Mouse (Mus musculus): ENCODE data around the gene Fbxo21. TPM values are rescaled to one million over a fixed set of nuclear protein-coding genes. Genes with fewer than 3 reads are reported as not detected.

Gene Fbxo21
- polyA plus RNA-seq, 1 experiment from 2014 or later = 80.2 TPM

DNA sequence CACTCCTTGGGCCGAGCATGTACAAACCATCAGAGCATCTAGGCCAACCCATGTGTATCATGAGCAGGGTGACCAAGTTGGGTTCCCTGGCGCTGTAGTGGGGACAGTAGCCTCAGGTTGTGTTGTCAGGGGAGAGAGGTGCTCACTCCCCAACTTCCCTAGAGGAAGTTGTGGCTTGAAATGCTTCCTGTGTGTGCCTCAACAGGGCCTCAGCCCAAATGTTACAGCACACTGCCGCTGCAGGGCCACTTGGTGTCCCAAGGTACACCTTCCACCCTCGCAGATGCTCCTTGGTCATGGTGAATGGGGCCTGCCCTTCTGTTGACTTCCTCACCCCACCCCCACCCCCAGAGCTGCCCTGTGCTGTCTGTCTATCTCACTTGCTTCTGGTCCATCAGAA lies 71.9 kb downstream of the Fbxo21 start:
- H3K9me3 ChIP-seq (ENCODE audit: control insufficient read depth, low read length) = no peaks in the 10 kb centered on the region
- H3K27me3 ChIP-seq (ENCODE audit: control insufficient read depth, insufficient read depth, low read length) = no peaks in the 10 kb centered on the region
- no peaks in the 10 kb centered on the region for H3K36me3 ChIP-seq (ENCODE audit: control insufficient read depth, insufficient read depth, low read length)
- H3K4me1 ChIP-seq (replicated peaks; ENCODE audit: control insufficient read depth, insufficient read depth, low read length) = no peaks in the 10 kb centered on the region
- H3K9ac ChIP-seq (ENCODE audit: low read depth, low read length) = no peak overlapping the region
- no peak overlapping the region for H3K4me2 ChIP-seq (replicated peaks; ENCODE audit: low read depth, low read length)
- H3K27ac ChIP-seq (ENCODE audit: low read depth, low read length) = no peak overlapping the region
- no peak overlapping the region for H3K4me3 ChIP-seq (ENCODE audit: low read depth, low read length)
- DNase-seq (ENCODE audit: low spot score) (no peak), ATAC-seq (ENCODE audit: low FRiP score) (no peak)
- whole genome bisulfite sequencing = 85% methylated on average over 4 of the region's 4 CpGs

DNA sequence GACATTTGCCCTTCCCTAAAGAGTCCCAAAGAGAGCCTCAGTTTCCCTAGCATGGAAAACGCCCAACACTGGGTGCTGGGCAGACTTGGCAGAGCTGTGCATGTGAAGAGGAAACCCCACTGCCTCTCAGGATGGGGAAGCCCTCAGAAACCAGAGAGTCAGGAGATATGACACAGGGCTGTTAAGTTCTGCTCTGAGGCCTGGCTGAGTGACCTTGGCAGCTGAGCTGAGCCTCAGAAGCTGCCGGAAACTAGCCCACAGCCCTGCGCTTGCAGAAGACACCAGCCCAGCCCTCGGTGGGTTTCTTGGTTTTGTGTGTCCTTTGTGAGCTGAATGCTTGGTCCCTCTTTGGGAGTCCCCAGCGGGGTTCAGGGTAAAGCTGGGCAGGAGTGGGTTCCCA lies 72.4 kb downstream of the Fbxo21 start:
- H3K4me2 ChIP-seq (replicated peaks; ENCODE audit: low read depth, low read length) = no peak overlapping the region
- no peak overlapping the region for H3K27ac ChIP-seq (ENCODE audit: low read depth, low read length)
- no peak overlapping the region for H3K9ac ChIP-seq (ENCODE audit: low read depth, low read length)
- H3K9me3 ChIP-seq (ENCODE audit: control insufficient read depth, low read length) = no peaks in the 10 kb centered on the region
- ATAC-seq (ENCODE audit: low FRiP score) (no peak), DNase-seq (ENCODE audit: low spot score) (no peak)
- WGBS = 83% methylated on average over 5 of the region's 5 CpGs
- no peaks in the 10 kb centered on the region for H3K27me3 ChIP-seq (ENCODE audit: control insufficient read depth, insufficient read depth, low read length)
- no peak overlapping the region for H3K4me3 ChIP-seq (ENCODE audit: low read depth, low read length)
- no peaks in the 10 kb centered on the region for H3K4me1 ChIP-seq (replicated peaks; ENCODE audit: control insufficient read depth, insufficient read depth, low read length)
- H3K36me3 ChIP-seq (ENCODE audit: control insufficient read depth, insufficient read depth, low read length) = no peaks in the 10 kb centered on the region

DNA sequence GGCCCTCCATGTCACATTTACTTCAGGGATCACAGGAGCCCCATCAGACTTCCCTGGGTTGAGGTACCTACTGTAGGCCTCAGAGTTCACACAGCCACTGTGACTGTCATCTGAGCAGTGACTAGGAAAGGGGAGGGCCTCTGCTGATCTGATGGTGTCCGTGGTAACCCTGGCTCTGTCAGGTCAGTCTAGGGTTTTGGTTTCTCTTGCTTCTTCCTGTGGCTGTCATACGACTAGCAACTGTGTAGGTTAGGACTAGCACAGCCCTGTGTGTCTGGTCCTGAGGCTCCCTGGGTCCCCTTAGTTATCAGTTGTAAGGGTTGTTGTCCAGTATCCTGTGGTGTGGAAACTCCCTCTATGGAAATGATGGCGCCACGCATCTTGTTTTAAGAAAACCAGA lies 74.2 kb downstream of the Fbxo21 start:
- Histone ChIP-seq H3K36me3 (ENCODE audit: control insufficient read depth, insufficient read depth, low read length) (no peaks in the 10 kb centered on the region), H3K27ac (ENCODE audit: low read depth, low read length) (no peak overlapping the region), H3K27me3 (ENCODE audit: control insufficient read depth, insufficient read depth, low read length) (no peaks in the 10 kb centered on the region), H3K9me3 (ENCODE audit: control insufficient read depth, low read length) (no peaks in the 10 kb centered on the region), H3K4me1 (replicated peaks; ENCODE audit: control insufficient read depth, insufficient read depth, low read length) (no peaks in the 10 kb centered on the region), H3K4me2 (replicated peaks; ENCODE audit: low read depth, low read length) (no peak overlapping the region), H3K4me3 (ENCODE audit: low read depth, low read length) (no peak overlapping the region), H3K9ac (ENCODE audit: low read depth, low read length) (no peak overlapping the region)
- no peak for DNase-seq (ENCODE audit: low spot score)
- no peak for ATAC-seq (ENCODE audit: low FRiP score)
- WGBS = 79% methylated on average over 4 of the region's 4 CpGs

DNA sequence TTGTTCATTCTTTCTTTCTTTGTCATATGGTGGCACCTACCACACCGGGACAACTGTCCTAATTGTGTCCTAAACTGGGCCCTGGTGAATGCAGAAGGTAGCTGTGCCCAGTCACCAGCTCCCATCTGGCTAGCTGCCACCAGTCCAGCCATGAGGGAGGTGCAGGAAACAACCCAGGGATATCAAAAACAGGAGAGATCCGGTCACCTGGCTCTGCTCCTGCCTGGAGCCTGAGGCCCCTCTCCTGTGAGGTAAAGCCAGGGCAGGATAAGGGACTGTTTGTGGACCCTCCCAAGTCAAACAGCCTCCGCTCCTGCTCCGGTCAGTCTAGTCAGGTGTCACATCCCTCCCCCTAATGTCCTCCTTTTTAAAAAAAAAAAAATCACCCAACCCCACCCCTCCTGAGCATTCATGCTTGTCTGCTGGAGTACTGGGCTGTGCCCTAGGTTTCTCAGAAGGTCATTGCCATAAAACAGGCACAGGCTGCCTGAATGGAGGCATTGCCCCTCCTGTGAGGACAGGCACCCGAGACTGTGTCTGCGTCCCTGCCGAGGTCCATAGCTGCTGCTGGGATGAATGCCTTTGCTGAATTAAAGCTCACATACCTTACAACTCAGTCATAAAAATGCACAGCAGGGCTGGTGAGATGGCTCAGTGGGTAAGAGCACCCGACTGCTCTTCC lies 75.6 kb downstream of the Fbxo21 start:
- H3K27ac ChIP-seq (ENCODE audit: low read depth, low read length) = no peak overlapping the region
- DNase-seq (ENCODE audit: low spot score) (no peak), ATAC-seq (ENCODE audit: low FRiP score) (no peak)
- no peak overlapping the region for H3K4me3 ChIP-seq (ENCODE audit: low read depth, low read length)
- H3K9ac ChIP-seq (ENCODE audit: low read depth, low read length) = no peak overlapping the region
- H3K36me3 ChIP-seq (ENCODE audit: control insufficient read depth, insufficient read depth, low read length) = no peaks in the 10 kb centered on the region
- no peaks in the 10 kb centered on the region for H3K27me3 ChIP-seq (ENCODE audit: control insufficient read depth, insufficient read depth, low read length)
- 79% methylated on average over 8 of the region's 8 CpGs for WGBS
- H3K4me1 ChIP-seq (replicated peaks; ENCODE audit: control insufficient read depth, insufficient read depth, low read length) = no peaks in the 10 kb centered on the region
- H3K9me3 ChIP-seq (ENCODE audit: control insufficient read depth, low read length) = no peaks in the 10 kb centered on the region
- H3K4me2 ChIP-seq (replicated peaks; ENCODE audit: low read depth, low read length) = no peak overlapping the region

DNA sequence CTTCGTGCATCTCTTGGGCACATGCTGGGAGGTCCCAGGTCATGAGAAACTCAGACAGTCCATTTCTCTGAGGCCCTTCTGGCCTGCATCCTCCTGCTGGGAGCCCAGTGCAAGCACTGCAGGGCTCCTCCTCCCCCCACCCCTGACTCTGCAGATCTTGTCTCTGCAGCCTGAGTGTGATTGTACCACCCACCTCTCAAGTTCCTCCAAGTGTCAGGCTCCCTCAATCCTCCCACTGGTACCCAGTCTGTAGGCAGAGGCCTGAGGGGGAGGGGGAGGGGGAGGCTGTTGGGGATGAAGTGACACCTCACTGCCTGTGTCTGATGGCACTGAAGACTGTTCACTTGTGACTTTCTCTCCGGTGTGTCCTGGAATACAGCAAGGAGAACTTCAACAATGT lies 76.7 kb downstream of the Fbxo21 start:
- H3K9me3 ChIP-seq (ENCODE audit: control insufficient read depth, low read length) = no peaks in the 10 kb centered on the region
- H3K4me2 ChIP-seq (replicated peaks; ENCODE audit: low read depth, low read length) = no peak overlapping the region
- no peaks in the 10 kb centered on the region for H3K4me1 ChIP-seq (replicated peaks; ENCODE audit: control insufficient read depth, insufficient read depth, low read length)
- no peak overlapping the region for H3K4me3 ChIP-seq (ENCODE audit: low read depth, low read length)
- H3K36me3 ChIP-seq (ENCODE audit: control insufficient read depth, insufficient read depth, low read length) = no peaks in the 10 kb centered on the region
- no peak for ATAC-seq (ENCODE audit: low FRiP score)
- no peak for DNase-seq (ENCODE audit: low spot score)
- H3K27me3 ChIP-seq (ENCODE audit: control insufficient read depth, insufficient read depth, low read length) = no peaks in the 10 kb centered on the region
- H3K27ac ChIP-seq (ENCODE audit: low read depth, low read length) = no peak overlapping the region
- 90% methylated on average over 2 of the region's 2 CpGs for WGBS
- H3K9ac ChIP-seq (ENCODE audit: low read depth, low read length) = no peak overlapping the region

DNA sequence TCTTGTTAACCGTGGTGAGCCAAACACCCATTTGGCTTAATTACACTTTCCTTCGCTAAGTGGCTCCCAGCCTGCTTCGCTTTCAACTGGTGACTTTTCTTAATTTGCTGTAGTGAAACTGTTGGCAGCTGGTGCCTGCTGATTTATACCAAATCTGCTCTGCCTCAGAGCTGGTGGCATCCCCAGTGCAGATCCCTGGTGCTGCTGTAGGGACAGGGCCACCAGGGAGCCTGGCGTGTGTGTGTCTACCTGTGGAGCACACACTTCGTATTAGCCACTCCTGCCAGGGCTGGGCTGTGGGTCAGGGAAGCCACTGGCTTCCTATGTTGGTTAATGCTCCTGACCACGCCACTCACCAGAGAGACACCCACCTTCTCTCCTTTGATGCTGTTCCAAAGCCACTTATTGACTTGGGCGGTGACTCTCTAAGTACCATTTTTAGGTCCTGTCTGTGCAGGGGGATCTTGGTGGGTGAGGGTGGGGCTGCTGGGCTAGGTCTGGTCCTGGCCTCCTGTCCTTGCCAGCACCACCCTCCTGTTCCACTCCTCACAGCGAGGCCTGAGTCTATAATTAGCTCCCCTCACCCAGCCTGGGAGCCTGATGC lies 81.1 kb downstream of the Fbxo21 start:
- Histone ChIP-seq H3K9ac (ENCODE audit: low read depth, low read length) (no peak overlapping the region), H3K4me1 (replicated peaks; ENCODE audit: control insufficient read depth, insufficient read depth, low read length) (no peaks in the 10 kb centered on the region), H3K4me2 (replicated peaks; ENCODE audit: low read depth, low read length) (no peak overlapping the region), H3K9me3 (ENCODE audit: control insufficient read depth, low read length) (no peaks in the 10 kb centered on the region), H3K36me3 (ENCODE audit: control insufficient read depth, insufficient read depth, low read length) (no peaks in the 10 kb centered on the region), H3K27me3 (ENCODE audit: control insufficient read depth, insufficient read depth, low read length) (no peaks in the 10 kb centered on the region), H3K4me3 (ENCODE audit: low read depth, low read length) (no peak overlapping the region), H3K27ac (ENCODE audit: low read depth, low read length) (no peak overlapping the region)
- 71% methylated on average over 8 of the region's 8 CpGs for WGBS
- no peak for ATAC-seq (ENCODE audit: low FRiP score)
- DNase-seq (ENCODE audit: low spot score) = no peak

DNA sequence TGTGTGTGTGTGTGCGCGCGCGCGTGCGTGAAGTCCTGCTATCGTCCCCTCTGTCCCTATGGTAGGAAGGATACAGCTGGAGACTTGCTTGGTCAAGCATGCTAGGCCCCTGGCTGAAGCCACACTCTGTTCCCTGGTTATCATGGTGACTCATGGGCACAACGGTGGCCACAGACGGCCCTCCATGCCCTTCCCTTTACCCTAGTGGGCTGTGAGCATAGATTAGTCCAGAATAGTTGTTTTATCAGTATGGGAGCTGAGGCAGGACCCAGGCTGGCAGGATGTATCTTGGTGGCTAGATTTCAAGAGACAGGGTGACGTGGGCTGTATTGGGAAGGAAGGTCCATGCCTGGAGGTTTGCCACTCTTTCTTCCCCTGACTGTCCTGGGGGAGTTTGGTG lies 82.3 kb downstream of the Fbxo21 start:
- Histone ChIP-seq H3K9ac (ENCODE audit: low read depth, low read length) (no peak overlapping the region), H3K36me3 (ENCODE audit: control insufficient read depth, insufficient read depth, low read length) (no peaks in the 10 kb centered on the region), H3K4me2 (replicated peaks; ENCODE audit: low read depth, low read length) (no peak overlapping the region), H3K4me3 (ENCODE audit: low read depth, low read length) (no peak overlapping the region), H3K27me3 (ENCODE audit: control insufficient read depth, insufficient read depth, low read length) (no peaks in the 10 kb centered on the region), H3K4me1 (replicated peaks; ENCODE audit: control insufficient read depth, insufficient read depth, low read length) (no peaks in the 10 kb centered on the region), H3K9me3 (ENCODE audit: control insufficient read depth, low read length) (no peaks in the 10 kb centered on the region), H3K27ac (ENCODE audit: low read depth, low read length) (no peak overlapping the region)
- WGBS = 94% methylated on average over 10 of the region's 10 CpGs
- ATAC-seq (ENCODE audit: low FRiP score) = no peak
- DNase-seq (ENCODE audit: low spot score) = no peak

DNA sequence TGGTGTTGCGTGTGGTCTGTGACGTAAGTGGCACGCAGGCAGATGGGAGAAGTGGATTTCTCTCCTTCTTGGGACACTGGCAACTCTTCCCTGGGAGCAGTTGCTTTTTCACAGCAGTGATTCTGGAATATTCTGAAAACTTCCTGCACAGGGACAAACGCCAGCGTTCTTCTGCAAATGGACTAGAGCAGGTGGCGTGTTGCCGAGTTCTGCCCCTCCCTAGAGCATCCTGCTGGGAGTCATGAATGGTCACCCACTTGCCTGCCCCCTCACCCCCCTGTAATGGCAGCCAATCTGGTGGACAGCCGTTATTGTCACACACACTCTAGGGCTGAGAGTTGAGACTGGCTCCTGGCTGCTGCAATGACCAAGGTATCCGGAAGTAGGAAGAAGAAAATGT lies 83.1 kb downstream of the Fbxo21 start:
- Histone ChIP-seq H3K9ac (ENCODE audit: low read depth, low read length) (no peak overlapping the region), H3K9me3 (ENCODE audit: control insufficient read depth, low read length) (no peaks in the 10 kb centered on the region), H3K4me1 (replicated peaks; ENCODE audit: control insufficient read depth, insufficient read depth, low read length) (no peaks in the 10 kb centered on the region), H3K36me3 (ENCODE audit: control insufficient read depth, insufficient read depth, low read length) (no peaks in the 10 kb centered on the region), H3K27me3 (ENCODE audit: control insufficient read depth, insufficient read depth, low read length) (no peaks in the 10 kb centered on the region), H3K4me3 (ENCODE audit: low read depth, low read length) (no peak overlapping the region), H3K27ac (ENCODE audit: low read depth, low read length) (no peak overlapping the region), H3K4me2 (replicated peaks; ENCODE audit: low read depth, low read length) (no peak overlapping the region)
- DNase-seq (ENCODE audit: low spot score) (no peak), ATAC-seq (ENCODE audit: low FRiP score) (no peak)
- WGBS = 88% methylated on average over 9 of the region's 9 CpGs
